Mouse (Mus musculus) Patski (cell line): ENCODE measurements at regions not wholly inside any gene's neighbourhood (a gene's known extent, or its start where the extent isn't known, plus 50 kb on each side); places are given as distances from the start of the nearest gene placed in this dataset.

Experiments
- ATAC-seq: fragments of 100-300 bp; one replicate; pipeline ENCODE4 v1.8.0; 2021
- CTCF ChIA-PET: fragments of 350-600 bp; sonication (Branson Sonifier 250); formaldehyde crosslinking; loops from one replicate; lab custom pipeline; 2022; ENCODE audit warnings: inconsistent platforms; lab: Charles Lee
- POLR2A ChIA-PET: fragments of 350-600 bp; sonication (Branson Sonifier 250); formaldehyde crosslinking; loops from one replicate; lab custom pipeline; 2022; ENCODE audit warnings: antibody characterized with exemption, inconsistent platforms; lab: Charles Lee
- DNase-seq: peaks from one replicate; pipeline ENCODE4 v3.0.0-alpha.2; 2011; ENCODE audit warnings: low read depth, low spot score
- H3K27me3 ChIP-seq: fragments of 371-371 bp; one replicate; pipeline ENCODE4 v1.5.1; 2021
- CTCF ChIP-seq: fragments of 100-300 bp; IDR thresholded peaks from one replicate; pipeline ENCODE4 v1.5.1; 2021
- in situ Hi-C: fragments of 300-500 bp; cut with MboI; formaldehyde crosslinking; loops from 3 replicates; pipeline ENCODE4 v1.11.1; 2018; ENCODE audit warnings: low pct_unique_long_range_greater_than_20kb, mixed read lengths

DNA sequence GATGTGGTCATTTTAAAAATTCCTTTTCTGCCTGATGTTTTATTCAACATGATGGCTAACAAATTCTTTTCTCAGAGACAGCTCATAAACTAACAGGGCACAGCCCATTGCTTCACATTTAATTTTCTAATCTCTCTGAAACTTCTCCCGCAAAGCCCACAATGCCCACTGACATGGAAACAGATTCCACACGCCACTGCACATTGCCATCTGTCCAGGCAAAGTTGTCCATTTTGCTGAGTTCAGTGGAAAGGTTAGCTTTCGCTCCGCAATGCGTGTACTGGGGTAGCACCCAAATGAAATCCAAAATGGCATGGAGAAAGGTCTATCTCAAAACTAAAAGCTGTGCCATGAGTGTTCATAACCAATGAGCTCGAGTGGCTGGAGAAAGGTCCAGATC lies 76.7 kb upstream of the Tll1 start:
- peaks cover 13% of the 10 kb centered on the region for H3K27me3 ChIP-seq
- ChIA-PET POLR2A (no interaction called here), CTCF (no interaction called here)
- in situ Hi-C loops: no loop called here
- DNase-seq: peak; percentile 10
- no peak for TF ChIP-seq CTCF
- ATAC-seq: no peak

DNA sequence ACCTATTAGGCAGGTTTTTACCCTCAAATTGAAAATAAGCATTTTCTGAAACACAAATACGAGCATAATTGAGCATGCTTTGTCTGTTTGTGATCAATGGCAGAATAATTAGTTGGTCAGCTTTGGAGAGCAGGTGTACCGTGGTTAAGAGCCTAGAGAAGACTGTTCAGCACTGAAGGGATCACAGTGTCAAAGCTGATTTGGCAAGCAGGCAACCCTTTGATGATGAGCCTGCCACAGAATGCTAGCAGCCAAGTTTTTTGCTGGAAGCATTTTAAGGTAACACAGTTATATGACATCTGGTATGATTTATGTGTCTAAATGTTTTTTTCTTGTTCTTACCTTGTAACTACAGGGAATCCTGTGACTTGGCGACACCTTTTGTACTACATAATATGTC lies 75.5 kb upstream of the Tll1 start:
- POLR2A ChIA-PET: no interaction called here
- peaks cover 13% of the 10 kb centered on the region for H3K27me3 ChIP-seq
- DNase-seq (no peak), ATAC-seq (no peak)
- no peak for TF ChIP-seq CTCF
- in situ Hi-C loops: no loop called here
- CTCF ChIA-PET: no interaction called here

DNA sequence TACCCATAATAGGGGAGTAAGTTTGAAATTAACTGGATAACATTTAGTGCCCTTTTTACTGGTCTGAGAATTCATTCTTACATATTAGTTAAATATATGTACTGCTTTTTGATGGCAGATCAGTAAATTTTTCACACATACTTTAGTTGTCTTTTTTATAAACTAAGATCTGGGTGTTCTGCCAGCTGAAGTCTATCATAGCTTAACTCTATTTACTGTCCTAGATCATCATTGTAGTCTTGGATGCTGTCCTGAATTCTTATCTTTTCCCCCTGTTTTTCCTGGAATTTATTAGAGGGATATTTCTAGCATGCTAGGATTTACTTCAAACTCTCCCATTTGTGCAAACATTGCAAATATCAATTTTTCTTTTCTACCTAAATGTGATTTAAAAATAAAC lies 74.3 kb upstream of the Tll1 start:
- no peak for DNase-seq
- in situ Hi-C loops: no loop called here
- ChIA-PET POLR2A (no interaction called here), CTCF (no interaction called here)
- peaks cover 12% of the 10 kb centered on the region for H3K27me3 ChIP-seq
- TF ChIP-seq CTCF: no peak
- no peak for ATAC-seq

DNA sequence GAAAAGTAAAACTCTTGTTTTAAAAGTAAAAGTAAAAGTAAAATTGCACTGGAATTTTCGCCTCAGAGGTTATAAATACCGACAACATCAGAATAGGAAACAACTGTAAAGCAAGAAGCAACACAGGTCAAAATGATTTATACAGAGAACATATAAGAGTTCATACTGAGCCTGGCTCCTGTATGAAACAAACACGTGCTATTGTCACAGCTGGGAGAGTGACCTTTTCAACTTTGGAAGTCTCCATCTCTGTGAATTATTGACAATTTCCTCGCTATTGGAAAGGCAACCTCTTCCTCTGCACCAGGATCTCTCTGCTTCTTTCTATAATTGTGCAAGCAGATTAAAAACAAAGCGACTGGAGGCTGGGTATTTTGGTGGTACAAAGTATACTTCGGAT lies 70.0 kb upstream of the Tll1 start:
- POLR2A ChIA-PET: no interaction called here
- in situ Hi-C loops: no loop called here
- ATAC-seq: no peak
- H3K27me3 ChIP-seq: peaks cover 5% of the 10 kb centered on the region
- CTCF ChIA-PET: no interaction called here
- DNase-seq: no peak
- TF ChIP-seq CTCF: no peak

DNA sequence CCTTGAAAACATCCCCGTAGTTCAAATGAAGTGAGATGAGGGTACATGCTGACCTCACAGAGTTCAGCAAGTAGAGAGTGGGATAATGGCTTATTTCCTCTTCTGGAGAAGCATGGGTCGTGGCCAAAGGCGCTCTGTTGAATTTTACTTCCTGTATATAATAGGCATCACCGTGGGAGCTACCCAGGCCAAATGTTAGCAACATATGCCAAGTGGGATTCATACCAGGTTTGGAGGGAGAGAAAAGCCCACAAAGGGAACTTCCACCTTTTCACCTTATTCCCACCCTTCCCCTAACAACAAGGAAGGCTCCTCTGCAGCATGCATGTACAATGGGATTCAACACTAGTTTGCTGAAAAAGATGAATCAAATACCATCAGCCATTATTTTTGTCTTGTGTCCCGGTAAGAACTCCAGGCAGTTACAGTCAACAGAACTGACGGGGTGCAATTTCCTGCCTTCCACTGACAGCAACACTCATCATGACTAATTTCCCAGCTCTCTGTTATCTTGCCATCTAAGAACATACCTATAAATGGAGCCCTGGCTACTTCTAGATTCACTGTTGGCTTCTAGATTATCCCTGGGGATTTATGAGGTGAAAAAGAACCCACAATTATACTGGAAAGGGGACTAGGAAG lies 59.4 kb upstream of the Tll1 start:
- ATAC-seq (no peak), DNase-seq (no peak)
- ChIA-PET POLR2A (no interaction called here), CTCF (no interaction called here)
- no peak for TF ChIP-seq CTCF
- in situ Hi-C loops: no loop called here
- H3K27me3 ChIP-seq: no peaks in the 10 kb centered on the region
